Mouse (Mus musculus) layer of hippocampus, postnatal 14 days (tissue): ENCODE measurements at regions not wholly inside any gene's neighbourhood (a gene's known extent, or its start where the extent isn't known, plus 50 kb on each side); places are given as distances from the start of the nearest gene placed in this dataset.

ENCODE experiments used
- DNase-seq, 2 experiments: peaks; one replicate each; pipeline ENCODE4 v3.0.0; 2021 to 2022; ENCODE audit warnings: low spot score in 2 of 2, mixed read lengths in 1 of 2

- DNase-seq, result peak; percentile 64 to 84
These were observed 100.7 kb upstream of the Spred2 start for GRCm38 (mm10) chr11:19823461-19823895.

- DNase-seq, result peak in 1 of 2 experiments; percentile 43
These were observed 97.5 kb upstream of the Spred2 start for GRCm38 (mm10) chr11:19826481-19827185.

GRCm38 (mm10) chr11:19827996-19828395 is 96.2 kb upstream of the Spred2 start:
- DNase-seq, result no peak

DNA sequence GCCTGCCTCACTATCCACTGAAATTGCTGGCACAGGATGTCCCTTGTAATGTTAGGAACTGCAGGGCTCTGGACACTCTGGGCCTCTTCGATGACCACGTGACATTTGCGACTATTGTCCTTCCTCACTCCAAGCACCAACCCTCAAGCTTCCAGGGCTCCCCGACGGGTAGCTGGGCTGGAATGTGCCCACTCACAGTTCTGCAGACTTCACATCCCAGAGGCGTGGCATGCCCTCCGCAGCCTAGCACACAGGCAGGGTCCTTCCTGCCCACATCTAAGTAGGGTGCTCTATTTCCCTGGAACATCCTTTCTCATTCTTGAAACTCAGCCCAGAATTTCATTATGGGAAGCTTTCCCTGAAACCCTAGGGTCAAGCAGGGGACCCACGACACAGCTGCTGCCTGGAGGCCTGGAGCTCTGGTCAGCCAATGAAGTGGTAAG is 95.2 kb upstream of the Spred2 start:
- no peak for DNase-seq

DNA sequence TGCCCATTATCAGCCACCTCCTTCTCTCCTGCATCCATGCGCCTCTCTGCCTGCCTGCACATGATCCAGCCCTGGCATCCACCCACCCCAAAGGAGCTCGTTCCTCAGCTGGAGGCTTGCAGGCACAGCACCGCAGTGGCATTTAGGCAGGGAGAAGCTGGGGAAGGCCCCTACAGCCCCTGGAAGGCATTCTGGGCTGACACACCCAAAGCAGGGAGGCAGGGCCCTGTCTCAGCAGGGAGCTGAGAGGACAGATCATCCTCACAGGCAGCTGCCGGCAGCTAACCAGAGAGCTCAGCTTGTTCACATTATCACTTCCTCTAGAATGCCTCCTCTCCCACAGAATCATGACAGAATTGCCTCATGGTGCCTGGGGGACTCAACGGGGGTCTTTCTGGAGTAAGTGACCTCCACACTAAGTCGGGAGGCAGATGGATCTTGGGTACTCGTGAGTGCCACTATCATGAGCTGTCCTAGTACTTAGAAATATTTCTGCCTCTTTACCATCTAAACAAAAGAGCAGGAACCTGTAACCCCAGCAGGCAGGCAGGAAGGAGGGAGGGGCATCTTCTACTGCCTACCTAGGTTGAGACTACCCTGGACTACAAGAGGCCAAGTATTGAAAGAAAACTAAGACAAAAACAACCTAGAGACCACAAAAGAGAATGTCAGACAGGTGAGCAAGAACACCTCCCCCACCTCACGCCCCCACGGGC is 94.5 kb upstream of the Spred2 start:
- no peak for DNase-seq

- DNase-seq, result peak; percentile 70 to 84
These were observed 93.7 kb upstream of the Spred2 start for GRCm38 (mm10) chr11:19830280-19831062.

- DNase-seq, result no peak
These were observed 89.6 kb upstream of the Spred2 start for GRCm38 (mm10) chr11:19834561-19834960.

DNA sequence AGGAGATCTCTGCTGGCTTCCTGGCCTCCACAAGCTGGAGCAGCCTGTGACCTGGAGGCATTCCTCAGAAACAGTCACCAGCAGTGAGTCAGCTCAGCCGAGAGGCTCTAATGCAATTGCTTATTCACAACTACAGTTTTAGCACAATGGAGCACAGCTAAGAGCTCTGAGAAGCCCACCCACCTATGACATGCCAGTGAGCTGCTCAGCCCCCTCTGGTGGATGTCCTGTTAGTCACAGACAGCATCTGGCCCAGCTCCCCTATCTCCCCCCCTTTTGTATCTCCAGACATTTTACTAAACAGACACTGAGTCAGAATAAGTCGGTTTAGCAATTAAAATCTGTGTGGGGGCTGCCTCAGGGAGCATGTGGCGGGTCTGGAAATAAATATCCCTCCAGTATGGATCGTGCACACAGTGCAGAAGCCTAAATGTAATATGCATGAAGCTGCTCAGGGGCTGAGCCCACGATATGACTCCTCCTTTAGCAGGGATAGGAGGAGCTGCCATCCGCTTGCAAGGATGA is 88.9 kb upstream of the Spred2 start:
- DNase-seq, result peak; percentile 35 to 72

DNA sequence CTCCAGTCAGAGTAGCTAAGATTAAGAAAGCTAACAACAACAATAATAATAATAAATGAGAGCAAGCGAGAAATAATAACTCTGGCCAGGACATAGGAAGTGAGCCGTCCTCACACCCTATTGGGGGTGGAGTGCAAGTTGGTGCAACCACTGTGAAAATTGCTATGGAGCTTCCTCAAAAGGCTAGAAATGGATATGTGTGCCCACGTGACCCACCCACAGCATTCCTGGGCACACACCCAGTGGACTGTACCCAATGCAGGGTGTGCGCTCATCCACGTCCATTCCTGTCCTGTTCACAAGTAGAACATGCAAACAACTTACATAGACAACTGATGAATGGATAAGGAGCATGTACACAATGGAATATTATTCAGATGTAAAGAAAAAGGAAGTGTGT is 85.2 kb upstream of the Spred2 start:
- no peak for DNase-seq

GRCm38 (mm10) chr11:19843084-19843483 is 81.1 kb upstream of the Spred2 start:
- DNase-seq, result no peak

GRCm38 (mm10) chr11:19847910-19848309 is 76.3 kb upstream of the Spred2 start:
- no peak for DNase-seq

- no peak for DNase-seq
These were observed 75.8 kb upstream of the Spred2 start for GRCm38 (mm10) chr11:19848412-19848811.

- DNase-seq, result no peak
These were observed 74.8 kb upstream of the Spred2 start for GRCm38 (mm10) chr11:19849347-19849811.

DNA sequence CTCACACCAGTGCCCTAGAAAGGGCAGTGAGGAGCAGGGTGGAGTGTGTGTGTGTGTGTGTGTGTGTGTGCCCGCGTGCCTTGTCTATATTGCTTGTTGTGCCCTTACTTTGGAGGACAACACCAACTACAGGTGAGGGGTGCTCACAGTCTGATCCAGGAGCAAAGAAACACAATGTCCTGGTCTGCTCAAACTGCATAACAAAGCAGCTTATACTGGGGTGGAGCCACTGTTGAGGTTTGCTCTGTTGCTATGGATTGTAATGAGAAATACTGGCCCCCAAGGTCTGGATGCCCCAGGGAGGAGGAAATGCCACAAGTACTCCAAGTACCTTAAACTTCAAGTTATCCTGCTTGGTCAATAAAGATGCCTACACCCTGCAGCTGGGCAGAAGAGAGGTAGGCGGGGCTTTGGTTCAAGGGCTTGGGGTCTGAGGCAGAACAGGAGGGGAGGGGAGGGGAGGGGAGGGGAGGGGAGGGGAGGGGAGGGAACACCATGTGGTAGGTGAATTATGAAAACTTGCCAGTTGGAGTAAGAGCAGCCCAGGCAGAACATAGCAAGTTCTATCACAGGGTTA is 74.2 kb upstream of the Spred2 start:
- DNase-seq, result no peak

DNA sequence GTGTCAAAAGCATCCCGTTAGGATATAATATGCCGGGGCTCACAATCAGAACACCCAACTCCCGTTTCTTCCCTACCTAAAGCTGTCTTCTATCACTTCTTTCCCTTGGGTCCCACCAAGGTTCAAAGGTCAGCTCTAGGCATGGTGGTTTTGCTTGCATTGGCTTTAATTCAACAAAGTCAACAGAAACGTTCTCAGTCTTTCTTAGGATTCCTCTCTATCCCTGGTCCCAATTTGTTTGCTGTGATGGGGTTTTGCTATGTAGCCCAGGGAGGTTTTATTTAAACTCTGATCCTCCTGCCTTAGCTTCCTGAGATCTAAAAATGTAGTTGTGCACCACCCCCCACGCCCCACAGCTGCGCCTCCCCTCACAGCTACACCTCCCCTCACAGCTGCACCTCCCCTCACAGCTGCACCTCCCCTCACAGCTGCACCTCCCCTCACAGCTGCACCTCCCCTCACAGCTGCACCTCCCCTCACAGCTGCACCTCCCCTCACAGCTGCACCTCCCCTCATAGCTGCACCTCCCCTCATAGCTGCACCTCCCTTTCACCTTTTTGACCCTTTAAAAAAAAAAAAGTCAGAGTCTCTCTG is 73.1 kb upstream of the Spred2 start:
- DNase-seq, result no peak

DNA sequence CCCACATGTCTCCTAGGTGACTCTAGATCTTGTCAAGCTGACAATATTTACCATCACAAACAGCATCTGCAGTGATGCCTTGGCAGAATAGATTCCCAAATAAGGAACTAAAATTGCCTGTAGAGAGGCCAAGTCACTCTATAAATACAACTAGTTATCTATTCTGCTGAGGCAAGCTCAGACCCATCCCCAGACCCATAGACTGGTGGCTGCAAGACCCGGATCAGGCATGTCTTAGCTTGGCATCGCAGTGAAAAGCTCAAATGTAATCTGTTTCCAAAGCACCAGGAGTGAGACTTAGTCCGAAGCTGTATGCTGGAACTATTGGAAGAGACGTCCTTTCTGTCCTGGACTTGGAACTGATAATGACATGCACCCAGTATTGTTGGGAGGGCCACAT is 62.6 kb upstream of the Spred2 start:
- DNase-seq, result no peak

GRCm38 (mm10) chr11:19863327-19863726 is 60.8 kb upstream of the Spred2 start:
- DNase-seq, result no peak

GRCm38 (mm10) chr11:19866262-19866661 is 57.9 kb upstream of the Spred2 start:
- no peak for DNase-seq

DNA sequence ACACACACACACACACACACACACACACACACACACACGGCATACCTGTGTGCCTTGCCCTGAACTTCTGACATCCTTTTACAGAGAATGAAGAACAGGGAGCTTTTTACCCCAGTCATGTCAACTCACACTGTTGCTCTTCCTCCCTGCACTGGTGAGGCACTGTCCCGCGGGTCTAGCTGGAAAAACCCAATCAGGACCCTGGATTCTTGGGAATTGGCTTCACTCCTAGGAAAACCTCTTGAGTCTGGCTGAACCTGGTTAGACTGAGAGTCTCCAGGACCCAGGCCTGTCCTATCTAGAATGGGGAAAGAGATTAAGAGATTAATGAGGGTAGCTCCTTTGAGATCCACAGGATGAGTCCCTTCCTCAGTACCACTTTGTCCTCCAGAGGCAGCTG is 54.5 kb upstream of the Spred2 start:
- no peak for DNase-seq

GRCm38 (mm10) chr11:19870136-19870535 is 54.0 kb upstream of the Spred2 start:
- DNase-seq, result no peak

GRCm38 (mm10) chr11:19873796-19874195 is 50.4 kb upstream of the Spred2 start:
- DNase-seq, result no peak
